Mouse (Mus musculus): ENCODE results near the gene Fgfrl1. TPM values are rescaled to one million over a fixed set of nuclear protein-coding genes. Genes with fewer than 3 reads are reported as not detected.

Fgfrl1 gene
- polyA plus RNA-seq, 1 experiment from 2014 or later = 2.9 TPM

- Histone ChIP-seq H3K27me3 (ENCODE audit: control insufficient read depth, insufficient read depth, low read depth, low read length) (no peaks in the 10 kb centered on the region; the same call in 1 of the 2 replicates), H3K4me1 (ENCODE audit: control insufficient read depth, low read depth, low read length) (peaks cover 17% of the 10 kb centered on the region), H3K9me3 (replicated peaks; ENCODE audit: control insufficient read depth, low read length) (no peaks in the 10 kb centered on the region), H3K36me3 (ENCODE audit: control insufficient read depth, insufficient read depth) (peaks cover 2% of the 10 kb centered on the region; the same call in 1 of the 2 replicates), H3K27ac (ENCODE audit: low read length) (peak within 1 kb of the TSS; percentile 77), H3K4me3 (ENCODE audit: low read depth, low read length) (peak within 1 kb of the TSS; percentile 86), H3K4me2 (ENCODE audit: low read depth, low read length) (peak within 1 kb of the TSS; percentile 94), H3K9ac (ENCODE audit: low read depth, low read length) (peak within 1 kb of the TSS; percentile 91)
- WGBS (ENCODE audit: insufficient replicate concordance) = 8% methylated on average over 24 of the region's 24 CpGs
- peak; percentile 45 for ATAC-seq (ENCODE audit: low read depth)
These were observed 32.2 kb upstream of the Fgfrl1 start, which contains the start of gene Idua for GRCm38 (mm10) chr5:108659698-108660631. Idua (plus strand) TSS chr5:108660331.

GRCm38 (mm10) chr5:108660632-108661268 lies 31.4 kb upstream of the Fgfrl1 start:
- peak overlapping the region; percentile 94 for H3K4me2 ChIP-seq (ENCODE audit: low read depth, low read length)
- H3K9ac ChIP-seq (ENCODE audit: low read depth, low read length) = peak overlapping the region; percentile 91
- peaks cover under 1% of the 10 kb centered on the region; the same call in 1 of the 2 replicates for H3K36me3 ChIP-seq (ENCODE audit: control insufficient read depth, insufficient read depth)
- H3K27me3 ChIP-seq (ENCODE audit: control insufficient read depth, insufficient read depth, low read depth, low read length) = no peaks in the 10 kb centered on the region; the same call in 1 of the 2 replicates
- ATAC-seq (ENCODE audit: low read depth) = peak; percentile 99
- H3K4me3 ChIP-seq (ENCODE audit: low read depth, low read length) = peak overlapping the region; percentile 86
- no peaks in the 10 kb centered on the region for H3K9me3 ChIP-seq (replicated peaks; ENCODE audit: control insufficient read depth, low read length)
- peaks cover 17% of the 10 kb centered on the region for H3K4me1 ChIP-seq (ENCODE audit: control insufficient read depth, low read depth, low read length)
- H3K27ac ChIP-seq (ENCODE audit: low read length) = peak overlapping the region; percentile 77
- WGBS (ENCODE audit: insufficient replicate concordance) = 16% methylated on average over 36 of the region's 36 CpGs

- no peaks in the 10 kb centered on the region; the same call in 1 of the 2 replicates for H3K27me3 ChIP-seq (ENCODE audit: control insufficient read depth, insufficient read depth, low read depth, low read length)
- no peak overlapping the region for H3K4me2 ChIP-seq (ENCODE audit: low read depth, low read length)
- WGBS (ENCODE audit: insufficient replicate concordance) = 65% methylated on average over 4 of the region's 4 CpGs
- no peak for ATAC-seq (ENCODE audit: low read depth)
- H3K4me3 ChIP-seq (ENCODE audit: low read depth, low read length) = no peak overlapping the region
- H3K9me3 ChIP-seq (replicated peaks; ENCODE audit: control insufficient read depth, low read length) = no peaks in the 10 kb centered on the region
- no peak overlapping the region for H3K9ac ChIP-seq (ENCODE audit: low read depth, low read length)
- H3K27ac ChIP-seq (ENCODE audit: low read length) = no peak overlapping the region
- no peaks in the 10 kb centered on the region; the same call in 1 of the 2 replicates for H3K36me3 ChIP-seq (ENCODE audit: control insufficient read depth, insufficient read depth)
- peaks cover 17% of the 10 kb centered on the region for H3K4me1 ChIP-seq (ENCODE audit: control insufficient read depth, low read depth, low read length)
These were observed 29.4 kb upstream of the Fgfrl1 start for GRCm38 (mm10) chr5:108662772-108663171.

- ATAC-seq (ENCODE audit: low read depth) = no peak
- WGBS (ENCODE audit: insufficient replicate concordance) = 27% methylated on average over 3 of the region's 3 CpGs
- H3K4me2 ChIP-seq (ENCODE audit: low read depth, low read length) = no peak overlapping the region
- no peak overlapping the region for H3K27ac ChIP-seq (ENCODE audit: low read length)
- H3K4me1 ChIP-seq (ENCODE audit: control insufficient read depth, low read depth, low read length) = peaks cover 16% of the 10 kb centered on the region
- H3K9ac ChIP-seq (ENCODE audit: low read depth, low read length) = no peak overlapping the region
- no peaks in the 10 kb centered on the region for H3K36me3 ChIP-seq (ENCODE audit: control insufficient read depth, insufficient read depth)
- H3K9me3 ChIP-seq (replicated peaks; ENCODE audit: control insufficient read depth, low read length) = no peaks in the 10 kb centered on the region
- H3K4me3 ChIP-seq (ENCODE audit: low read depth, low read length) = no peak overlapping the region
- no peaks in the 10 kb centered on the region; the same call in 1 of the 2 replicates for H3K27me3 ChIP-seq (ENCODE audit: control insufficient read depth, insufficient read depth, low read depth, low read length)
These were observed 27.1 kb upstream of the Fgfrl1 start for GRCm38 (mm10) chr5:108665066-108665465.

- Histone ChIP-seq H3K4me3 (ENCODE audit: low read depth, low read length) (no peak overlapping the region), H3K4me1 (ENCODE audit: control insufficient read depth, low read depth, low read length) (peaks cover 19% of the 10 kb centered on the region), H3K27ac (ENCODE audit: low read length) (no peak overlapping the region), H3K36me3 (ENCODE audit: control insufficient read depth, insufficient read depth) (peaks cover 14% of the 10 kb centered on the region), H3K4me2 (ENCODE audit: low read depth, low read length) (no peak overlapping the region), H3K9ac (ENCODE audit: low read depth, low read length) (no peak overlapping the region), H3K27me3 (ENCODE audit: control insufficient read depth, insufficient read depth, low read depth, low read length) (no peaks in the 10 kb centered on the region; the same call in 1 of the 2 replicates), H3K9me3 (replicated peaks; ENCODE audit: control insufficient read depth, low read length) (no peaks in the 10 kb centered on the region)
- WGBS (ENCODE audit: insufficient replicate concordance) = 75% methylated on average over 2 of the region's 2 CpGs
- ATAC-seq (ENCODE audit: low read depth) = no peak
These were observed 24.8 kb upstream of the Fgfrl1 start for GRCm38 (mm10) chr5:108667370-108667769.

- H3K9me3 ChIP-seq (replicated peaks; ENCODE audit: control insufficient read depth, low read length) = no peaks in the 10 kb centered on the region
- H3K9ac ChIP-seq (ENCODE audit: low read depth, low read length) = peak overlapping the region; percentile 62
- no peaks in the 10 kb centered on the region; the same call in 1 of the 2 replicates for H3K27me3 ChIP-seq (ENCODE audit: control insufficient read depth, insufficient read depth, low read depth, low read length)
- peak overlapping the region; percentile 83 for H3K27ac ChIP-seq (ENCODE audit: low read length)
- peak overlapping the region; percentile 68 for H3K4me3 ChIP-seq (ENCODE audit: low read depth, low read length)
- H3K36me3 ChIP-seq (ENCODE audit: control insufficient read depth, insufficient read depth) = peaks cover 15% of the 10 kb centered on the region
- H3K4me1 ChIP-seq (ENCODE audit: control insufficient read depth, low read depth, low read length) = peaks cover 29% of the 10 kb centered on the region
- H3K4me2 ChIP-seq (ENCODE audit: low read depth, low read length) = peak overlapping the region; percentile 77
- ATAC-seq (ENCODE audit: low read depth) = no peak
- 11% methylated on average over 3 of the region's 3 CpGs for WGBS (ENCODE audit: insufficient replicate concordance)
These were observed 23.7 kb upstream of the Fgfrl1 start for GRCm38 (mm10) chr5:108668387-108668932.

- Histone ChIP-seq H3K4me3 (ENCODE audit: low read depth, low read length) (peak within 1 kb of the TSS; percentile 68), H3K27me3 (ENCODE audit: control insufficient read depth, insufficient read depth, low read depth, low read length) (no peaks in the 10 kb centered on the region; the same call in 1 of the 2 replicates), H3K36me3 (ENCODE audit: control insufficient read depth, insufficient read depth) (peaks cover 15% of the 10 kb centered on the region), H3K4me2 (ENCODE audit: low read depth, low read length) (peak within 1 kb of the TSS; percentile 77), H3K4me1 (ENCODE audit: control insufficient read depth, low read depth, low read length) (peaks cover 36% of the 10 kb centered on the region), H3K9me3 (replicated peaks; ENCODE audit: control insufficient read depth, low read length) (no peaks in the 10 kb centered on the region), H3K9ac (ENCODE audit: low read depth, low read length) (peak within 1 kb of the TSS; percentile 62), H3K27ac (ENCODE audit: low read length) (peak within 1 kb of the TSS; percentile 83)
- ATAC-seq (ENCODE audit: low read depth) = peak; percentile 79
- WGBS (ENCODE audit: insufficient replicate concordance) = 4% methylated on average over 43 of the region's 43 CpGs
These were observed 22.9 kb upstream of the Fgfrl1 start, which contains the start of gene Dgkq for GRCm38 (mm10) chr5:108668977-108669936. Dgkq (minus strand) TSS chr5:108669672.

GRCm38 (mm10) chr5:108669986-108670385 lies 22.2 kb upstream of the Fgfrl1 start:
- ATAC-seq (ENCODE audit: low read depth) = no peak
- peak overlapping the region; percentile 62 for H3K9ac ChIP-seq (ENCODE audit: low read depth, low read length)
- peak overlapping the region; percentile 77 for H3K4me2 ChIP-seq (ENCODE audit: low read depth, low read length)
- no peaks in the 10 kb centered on the region for H3K9me3 ChIP-seq (replicated peaks; ENCODE audit: control insufficient read depth, low read length)
- WGBS (ENCODE audit: insufficient replicate concordance) = 68% methylated on average over 9 of the region's 9 CpGs
- H3K36me3 ChIP-seq (ENCODE audit: control insufficient read depth, insufficient read depth) = peaks cover 15% of the 10 kb centered on the region
- H3K4me1 ChIP-seq (ENCODE audit: control insufficient read depth, low read depth, low read length) = peaks cover 39% of the 10 kb centered on the region
- peak overlapping the region; percentile 83 for H3K27ac ChIP-seq (ENCODE audit: low read length)
- H3K27me3 ChIP-seq (ENCODE audit: control insufficient read depth, insufficient read depth, low read depth, low read length) = no peaks in the 10 kb centered on the region; the same call in 1 of the 2 replicates
- H3K4me3 ChIP-seq (ENCODE audit: low read depth, low read length) = peak overlapping the region; percentile 68
